Mouse (Mus musculus) C2C12 (cell line): Measurements from ENCODE around the gene Tm7sf2.

Experiments
- CEBPB ChIP-seq: IDR thresholded peaks from one replicate; pipeline ENCODE4 v1.6.1; 2011; ENCODE audit warnings: low read depth, mild to moderate bottlenecking, control low read depth, moderate library complexity
- CTCF ChIP-seq: IDR thresholded peaks from one replicate; pipeline ENCODE4 v1.5.1; 2011; ENCODE audit not compliant: control insufficient read depth, insufficient read depth, insufficient read length
- MAX ChIP-seq: IDR thresholded peaks from one replicate; pipeline ENCODE4 v1.6.1; 2011; ENCODE audit warnings: mild to moderate bottlenecking, control low read depth
- MYOG ChIP-seq: IDR thresholded peaks from one replicate; pipeline ENCODE4 v1.6.1; 2011; ENCODE audit not compliant: control insufficient read depth, insufficient read length; ENCODE audit errors: extremely low read depth

- TF ChIP-seq CTCF (no peak), MAX (no peak), MYOG (no peak), CEBPB (no peak)
These were observed 11.9 kb upstream of the Tm7sf2 start, which contains the start of gene Tmem262 for GRCm38 (mm10) chr19:6079983-6080480.
